Mouse (Mus musculus): ENCODE measurements at regions not wholly inside any gene's neighbourhood (a gene's known extent, or its start where the extent isn't known, plus 50 kb on each side); places are given as distances from the start of the nearest gene placed in this dataset.

DNA sequence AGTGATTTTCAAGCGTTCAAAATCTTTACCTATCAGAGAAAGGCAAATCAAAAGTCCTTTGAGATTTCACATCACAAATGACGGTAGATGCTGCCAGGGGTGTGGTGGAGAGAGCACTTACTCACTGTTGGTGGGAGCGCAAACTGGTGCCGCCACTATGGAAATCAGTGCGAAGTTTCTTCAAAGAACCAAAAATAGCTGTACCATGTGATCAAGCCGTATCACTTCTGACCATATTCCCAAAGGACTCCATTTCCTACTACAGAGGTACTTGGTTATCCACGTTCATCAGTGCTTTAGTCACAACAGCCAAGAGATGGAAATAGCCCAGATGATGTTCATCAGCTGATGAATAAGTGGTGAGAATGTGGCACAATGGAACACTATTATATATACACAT is 249.8 kb upstream of the Pum3 start:
- TF ChIP-seq CTCF (IDR thresholded peaks at IDR 0.05; ENCODE audit: extremely low read depth, insufficient read length, insufficient replicate concordance, low read depth, low read length), result no peak
- TF ChIP-seq POLR2A (IDR thresholded peaks at IDR 0.05; ENCODE audit: low read depth, low read length), result no peak
